Mouse (Mus musculus) layer of hippocampus, postnatal 36 days (tissue): ENCODE results near the gene Dnajb4. TPM values are rescaled to one million over a fixed set of nuclear protein-coding genes. Genes with fewer than 3 reads are reported as not detected.
A peak's percentile ranks its signal among the peaks of the same experiment; 100 is the strongest.
"Not testable (repeated sequence)": the region's sequence is repeated elsewhere in the genome, so short reads cannot be mapped to it uniquely, and the experiment has no call there.

Source experiments
- DNase-seq, 2 experiments: peaks; one replicate each; pipeline ENCODE4 v3.0.0; 2022
- total RNA-seq, 2 experiments: library from RNA; stranded (reverse); gene quantifications; 2 replicates each; pipeline ENCODE4 v1.2.3; 2021

Dnajb4 gene
- total RNA-seq, 2 experiments from 2014 or later, result 72.2 to 74.1 TPM

DNA sequence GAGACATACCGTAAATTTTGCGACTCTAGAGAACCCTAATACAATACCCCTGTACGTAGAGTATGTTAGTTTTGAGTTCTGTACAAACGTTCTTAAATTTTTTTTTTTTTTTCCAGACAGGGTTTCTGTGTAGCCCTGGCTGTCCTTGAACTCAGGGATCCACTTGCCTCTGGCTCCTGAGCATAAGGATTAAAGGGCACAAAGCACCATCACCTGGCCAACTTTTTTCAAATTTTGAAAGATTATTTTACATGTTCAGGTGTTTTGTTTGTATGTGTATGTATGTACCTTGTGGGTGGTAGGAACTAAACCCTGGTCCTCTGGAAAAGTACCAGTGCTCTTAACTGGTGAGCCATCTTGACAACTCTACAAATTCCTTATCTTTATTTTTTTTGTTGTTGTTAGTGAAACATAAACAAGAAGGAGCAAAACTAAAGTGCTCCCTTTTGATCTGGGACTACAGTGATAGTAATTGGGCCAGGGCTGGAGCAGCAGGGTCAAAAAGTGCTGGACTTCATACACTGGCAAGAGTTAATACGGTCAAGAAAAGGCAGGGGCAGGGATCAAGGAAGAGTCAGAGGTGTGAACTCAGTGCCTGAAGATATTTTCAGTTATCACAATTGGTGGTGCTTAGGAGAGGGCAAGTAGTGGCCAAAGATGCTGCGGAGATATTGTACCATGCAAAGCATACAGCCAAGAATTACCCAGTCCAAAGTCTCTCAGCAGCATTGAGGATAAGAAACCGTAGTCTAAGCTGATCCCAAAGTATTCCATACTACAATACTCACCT is 1.8 kb downstream of the Dnajb4 start:
- DNase-seq, result no peak

DNA sequence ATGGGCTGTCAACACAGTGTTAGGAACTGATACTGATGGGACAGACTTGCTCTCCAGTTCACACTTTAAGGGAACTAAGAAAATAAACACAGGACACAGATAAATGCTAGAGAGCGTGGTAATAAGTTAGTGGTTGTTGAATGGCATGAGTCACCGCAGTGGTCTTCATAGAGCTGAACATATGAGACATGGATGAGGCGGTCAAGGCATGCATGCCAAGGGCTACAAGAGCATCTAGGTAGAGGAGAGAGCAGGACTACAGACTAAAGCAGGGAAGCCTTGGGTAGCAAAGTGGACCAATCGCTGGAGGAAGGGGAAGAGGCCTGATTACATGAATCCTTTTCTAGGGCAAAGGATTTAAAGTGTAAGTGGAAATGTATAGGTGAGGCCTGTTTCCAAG is 2.9 kb downstream of the Dnajb4 start:
- no peak for DNase-seq

DNA sequence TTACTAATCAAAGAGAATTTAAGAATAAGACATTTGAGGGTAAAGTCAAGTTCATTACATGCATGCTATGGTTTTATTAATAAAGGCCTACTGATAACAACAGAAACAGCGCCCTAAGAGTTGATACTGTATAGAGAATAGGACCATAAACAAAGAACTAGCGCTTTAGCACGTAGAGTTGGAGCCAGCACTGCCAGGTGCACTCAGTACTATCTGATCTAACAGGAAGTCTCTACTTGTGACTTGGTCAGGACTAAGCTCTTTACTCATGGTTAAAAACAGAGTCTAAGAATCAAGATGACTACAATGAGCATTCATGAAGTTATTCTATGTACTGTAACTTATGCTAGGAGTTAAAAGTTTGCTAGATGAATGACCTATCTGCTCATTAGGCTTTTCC is 5.5 kb downstream of the Dnajb4 start:
- DNase-seq, result no peak

DNA sequence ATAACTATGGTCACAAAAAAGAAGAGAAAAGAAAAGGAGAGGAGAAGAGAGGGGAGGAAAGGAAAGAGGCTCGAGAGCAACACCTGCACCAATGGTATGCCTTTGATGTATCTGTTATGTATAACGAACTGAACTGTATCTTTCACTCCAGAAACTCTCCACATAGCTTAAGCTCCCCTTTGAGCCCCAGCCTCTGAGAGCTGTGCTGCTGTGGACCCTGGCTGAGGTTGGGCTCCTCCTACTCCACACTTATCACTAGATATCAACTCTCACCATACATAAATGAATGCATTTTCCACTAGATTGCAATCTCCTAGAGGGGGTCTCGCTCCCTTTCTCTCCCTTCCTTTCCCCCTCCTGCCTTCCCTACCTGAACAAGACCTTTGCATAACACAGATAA is 6.1 kb downstream of the Dnajb4 start:
- DNase-seq, result no peak

DNA sequence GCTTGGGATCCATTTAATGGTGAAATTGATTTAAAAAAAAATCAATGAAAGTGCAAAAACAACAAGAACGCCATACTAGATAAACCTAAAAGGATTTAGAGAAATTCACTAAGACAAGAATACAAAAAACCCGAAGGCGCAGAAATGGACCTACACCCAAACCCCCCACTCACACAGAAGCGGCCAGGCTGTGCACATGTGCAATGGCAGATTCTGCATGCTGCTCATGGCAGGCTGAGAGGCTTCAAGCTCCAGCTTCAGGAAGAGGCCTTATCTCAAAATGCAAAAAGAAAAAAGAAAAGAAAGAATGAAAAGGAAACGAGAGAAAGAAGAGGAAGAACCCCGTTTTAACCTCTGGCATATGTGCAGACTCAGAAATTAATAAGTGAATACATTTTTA is 6.7 kb downstream of the Dnajb4 start:
- no peak for DNase-seq

DNA sequence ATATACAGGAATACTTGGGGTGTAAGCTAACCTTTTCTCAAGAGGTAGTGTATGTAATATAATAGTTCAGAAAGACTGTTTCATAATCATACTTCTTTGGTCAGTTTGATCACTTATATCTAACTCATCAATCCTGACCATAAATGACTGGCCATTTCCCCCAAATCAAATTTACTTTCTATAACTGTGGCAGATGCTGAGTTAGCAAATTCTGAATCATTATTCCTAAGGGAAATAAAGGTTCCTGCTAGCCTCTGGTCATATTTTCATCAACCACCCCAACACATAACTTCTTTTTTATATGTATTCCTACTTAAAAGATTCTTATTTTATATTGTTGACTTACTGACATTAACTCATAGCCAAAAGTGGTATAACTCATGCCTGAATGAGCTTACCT is 7.2 kb downstream of the Dnajb4 start:
- DNase-seq, result no peak

DNA sequence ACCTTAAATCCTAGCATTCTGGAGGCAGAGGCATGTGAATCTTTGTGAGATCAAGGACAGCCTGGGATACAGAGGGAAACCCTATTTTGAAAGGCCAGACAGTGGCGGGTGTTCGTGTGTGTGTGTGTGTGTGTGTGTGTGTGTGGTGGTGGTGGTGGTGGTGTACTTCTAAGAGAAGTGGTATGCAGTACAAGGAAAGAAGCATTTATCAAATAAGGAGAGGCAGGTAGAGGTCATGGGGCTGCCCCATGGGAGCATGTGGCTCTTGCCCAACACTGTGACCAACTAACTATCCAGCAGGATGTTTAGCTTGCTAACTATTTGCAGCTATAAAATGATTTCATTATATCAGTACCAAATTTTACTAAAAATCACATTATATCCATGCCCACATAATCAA is 8.5 kb downstream of the Dnajb4 start:
- DNase-seq, result no peak

DNA sequence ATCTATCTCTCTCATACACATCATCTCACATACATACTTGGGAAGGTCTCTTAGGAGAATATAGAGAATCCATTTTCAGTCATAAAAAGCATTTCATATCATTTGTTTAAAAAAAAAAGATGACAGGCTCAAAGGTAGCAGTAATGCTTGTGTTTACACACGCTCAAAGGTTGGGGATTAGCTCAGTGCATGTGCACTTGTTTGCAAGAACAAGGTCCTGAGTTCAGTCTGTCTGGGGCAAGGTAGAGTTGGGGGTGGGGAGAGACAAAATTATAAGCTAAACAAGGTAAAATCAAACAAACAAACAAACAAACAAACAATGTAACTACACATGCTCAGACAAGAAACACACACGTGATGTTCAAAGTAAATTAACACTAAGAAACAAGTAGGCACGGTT is 8.9 kb downstream of the Dnajb4 start:
- no peak for DNase-seq

DNA sequence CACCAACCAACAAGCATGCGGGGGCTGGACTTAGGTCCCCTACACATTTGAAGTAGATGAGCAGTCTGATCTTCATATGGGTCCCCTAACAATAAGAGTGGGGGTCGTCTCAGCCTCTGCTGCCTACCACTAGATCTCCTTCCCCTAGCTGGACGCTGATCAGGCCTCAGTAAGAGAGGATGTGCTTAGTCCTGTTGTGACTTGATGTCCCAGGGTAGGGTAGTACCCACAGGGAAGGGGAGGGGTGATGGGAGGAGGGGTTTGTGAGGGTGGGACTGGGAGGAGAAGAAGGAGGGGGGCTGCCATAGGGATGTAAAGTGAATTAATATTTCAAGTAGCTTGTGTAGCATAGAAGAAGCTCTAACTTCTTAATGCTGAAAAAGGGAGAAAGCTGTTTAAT is 11.0 kb downstream of the Dnajb4 start:
- DNase-seq, result no peak

DNA sequence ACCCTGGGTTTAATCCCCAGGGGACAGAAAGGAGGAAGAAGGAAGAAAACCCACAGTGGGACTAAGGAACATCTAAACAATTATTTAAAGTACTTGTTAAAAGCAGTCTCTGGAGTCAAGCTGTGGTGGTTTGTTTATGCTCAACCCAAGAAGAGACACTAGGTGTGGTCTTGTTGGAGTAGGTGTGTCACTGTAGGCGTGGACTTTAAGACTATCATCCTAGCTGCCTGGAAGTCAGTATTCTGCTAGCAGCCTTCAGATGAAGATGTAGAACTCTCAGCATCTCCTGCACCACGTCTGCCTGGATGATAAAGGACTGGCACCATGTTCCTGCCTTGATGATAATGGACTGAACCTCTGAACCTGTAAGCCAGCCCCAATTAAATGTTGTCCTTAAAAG is 12.9 kb downstream of the Dnajb4 start:
- DNase-seq, result not testable (repeated sequence)

DNA sequence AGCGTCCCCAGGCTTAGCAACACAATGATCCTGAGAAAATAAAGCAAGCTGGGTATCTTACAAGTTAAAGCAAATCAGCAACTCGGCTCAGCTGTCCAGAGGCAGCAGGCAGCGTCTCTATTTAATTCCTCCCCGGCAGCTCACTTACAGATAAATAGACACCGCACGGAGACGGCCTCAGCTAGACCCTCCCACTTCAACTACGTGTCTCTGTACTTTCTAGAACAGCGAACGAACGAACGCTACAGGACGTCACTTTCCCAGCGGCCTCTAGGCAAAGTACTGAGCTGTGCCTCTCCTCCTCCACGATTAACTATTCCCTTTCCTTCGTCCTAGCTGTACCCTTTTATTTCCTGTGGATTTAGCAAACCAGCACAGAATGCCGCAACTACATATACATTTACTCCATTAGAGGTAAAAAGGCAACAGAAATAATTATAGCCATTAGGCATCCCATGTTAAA is 16.4 kb downstream of the Dnajb4 start:
- peak; percentile 85 to 86 for DNase-seq

DNA sequence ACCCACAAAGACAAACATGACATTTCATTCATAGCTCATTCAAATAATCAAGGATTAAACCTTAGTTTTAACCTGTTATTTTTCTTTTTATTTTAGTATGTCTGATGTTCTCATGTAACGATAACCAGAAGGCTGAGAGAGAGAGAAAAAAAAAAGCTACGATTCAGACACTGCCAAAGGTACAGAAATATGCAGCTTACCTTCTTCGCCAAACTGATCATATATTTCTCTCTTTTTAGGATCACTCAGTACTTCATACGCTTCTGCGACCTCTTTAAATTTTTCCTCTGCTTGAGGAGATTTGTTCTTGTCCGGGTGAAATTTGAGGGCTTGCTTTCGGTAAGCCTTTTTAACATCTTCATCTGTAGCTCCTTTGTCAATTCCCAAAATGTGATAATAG is 16.9 kb downstream of the Dnajb4 start:
- no peak for DNase-seq

DNA sequence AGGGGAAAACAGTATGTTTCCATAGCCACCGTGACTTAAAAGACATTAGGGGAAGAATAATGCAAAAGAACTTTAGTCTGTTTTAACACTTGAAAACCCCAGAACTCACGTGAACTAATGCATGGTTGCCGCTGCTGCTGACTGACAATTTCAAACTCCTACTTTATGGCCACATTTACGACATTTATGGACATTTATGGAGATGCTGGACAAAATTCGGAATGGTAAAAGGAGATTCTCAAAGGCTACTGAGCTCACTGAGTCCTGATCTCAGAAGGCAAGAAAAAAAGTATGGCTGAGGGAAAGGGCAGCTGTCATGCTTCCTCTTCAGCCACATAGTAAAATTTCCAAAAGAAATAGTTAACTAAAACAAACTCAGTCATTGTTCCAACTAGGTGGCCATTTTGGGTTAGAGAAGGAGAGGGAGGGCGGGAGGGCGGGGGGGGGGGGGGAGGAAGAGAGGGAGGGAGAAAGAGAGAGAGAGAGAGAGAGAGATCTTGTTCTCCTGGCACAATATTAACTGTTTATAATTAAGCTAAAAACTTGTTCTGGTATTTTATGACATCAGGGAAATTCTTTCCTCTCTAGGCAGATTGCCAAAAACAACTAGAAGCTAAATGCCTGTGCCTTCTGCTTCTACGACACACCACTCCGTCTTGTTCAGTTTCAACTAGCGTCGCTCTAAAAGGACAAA is 17.7 kb downstream of the Dnajb4 start:
- no peak for DNase-seq

DNA sequence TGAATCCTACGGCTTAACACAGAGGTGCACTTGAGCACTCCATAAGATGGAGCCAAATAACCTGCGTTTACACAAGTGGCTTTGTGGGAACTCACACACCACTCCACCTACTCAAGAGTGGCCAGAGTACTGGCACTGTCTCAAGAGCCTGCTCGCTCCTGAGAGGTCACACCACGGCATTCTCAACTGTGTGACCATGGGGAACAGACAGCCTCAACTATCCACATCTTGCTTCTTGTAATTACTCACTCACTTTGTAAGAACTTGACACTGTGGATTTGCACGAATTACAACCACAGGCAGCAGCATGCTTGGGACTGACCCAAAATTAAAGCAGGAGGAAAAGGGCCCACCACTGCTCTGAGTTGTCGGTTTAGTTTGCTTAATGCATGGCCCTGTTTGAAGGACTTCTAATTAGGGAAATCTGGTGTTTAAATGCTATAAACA is 18.3 kb downstream of the Dnajb4 start:
- DNase-seq, result no peak

DNA sequence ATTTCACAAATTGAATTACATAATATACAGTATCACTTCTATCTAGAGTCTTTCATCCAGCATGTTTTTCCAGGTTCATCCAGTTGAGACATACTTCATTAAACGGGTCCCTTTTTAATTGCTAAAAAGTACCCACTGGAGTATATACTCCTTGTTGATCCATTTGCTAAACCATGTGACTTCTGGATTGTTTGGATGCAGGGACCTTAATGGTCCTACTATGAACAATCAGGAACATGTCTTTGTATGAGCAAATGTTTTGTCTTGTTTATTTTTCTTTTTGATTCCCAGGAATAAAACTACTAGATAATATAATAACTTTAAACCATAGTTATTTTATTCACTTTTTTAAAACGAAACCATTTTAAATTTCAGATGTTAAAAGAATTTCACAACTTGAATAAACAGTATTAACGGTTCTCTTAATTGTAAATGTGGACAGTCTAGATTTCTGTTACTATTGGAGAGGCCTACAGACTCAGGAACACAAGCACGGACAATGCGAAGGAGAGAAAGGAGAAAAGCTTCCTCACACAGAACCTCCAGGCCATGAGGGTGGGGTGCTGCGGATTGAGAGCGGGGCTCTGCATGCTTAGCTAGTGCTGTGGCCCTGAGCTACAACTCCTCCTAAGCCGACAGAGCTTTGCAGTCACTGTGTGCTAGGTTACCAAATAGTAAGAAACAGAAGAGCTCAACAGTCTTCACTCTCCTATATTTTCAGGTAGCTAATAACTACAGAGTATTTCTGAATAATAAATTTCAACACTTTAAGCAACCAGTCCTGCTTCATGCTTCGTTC is 19.2 kb downstream of the Dnajb4 start:
- DNase-seq, result no peak

DNA sequence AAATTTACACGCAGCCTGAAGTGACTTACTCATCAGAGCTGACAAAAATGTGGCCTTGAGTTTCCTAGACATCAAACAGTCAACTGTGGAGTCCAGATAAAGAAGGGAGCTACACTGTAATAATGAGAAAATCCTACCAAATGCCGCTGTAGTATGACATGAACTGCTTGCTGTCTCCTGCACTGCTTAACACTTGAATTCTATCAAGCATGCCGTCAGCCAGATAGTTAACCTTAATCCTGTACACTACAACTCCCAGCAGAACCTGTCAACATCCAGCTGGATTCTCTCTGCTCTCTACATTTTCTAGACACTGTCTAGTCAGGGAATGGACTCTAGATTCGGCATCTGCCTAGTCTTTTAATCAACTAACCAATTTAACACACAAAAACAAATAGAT is 20.8 kb downstream of the Dnajb4 start:
- DNase-seq, result no peak

DNA sequence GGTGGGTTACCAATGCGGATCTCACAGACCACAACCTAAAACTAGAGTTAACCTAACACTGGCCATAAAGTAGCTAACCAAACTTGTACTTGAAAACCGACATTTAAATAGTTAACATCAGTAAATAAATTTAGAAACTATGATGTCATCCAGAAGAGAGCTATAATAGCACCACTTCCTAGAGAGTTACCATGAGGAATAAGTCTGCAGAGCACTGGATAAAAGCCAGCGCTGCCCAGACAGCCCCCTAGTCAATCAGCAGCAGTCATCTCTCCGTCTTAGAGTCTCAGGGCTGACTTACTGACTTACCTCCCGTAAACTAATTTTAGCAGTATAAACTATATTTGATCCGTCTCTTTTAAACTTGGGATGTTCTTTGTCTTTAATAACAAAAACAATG is 24.0 kb downstream of the Dnajb4 start:
- DNase-seq, result no peak

DNA sequence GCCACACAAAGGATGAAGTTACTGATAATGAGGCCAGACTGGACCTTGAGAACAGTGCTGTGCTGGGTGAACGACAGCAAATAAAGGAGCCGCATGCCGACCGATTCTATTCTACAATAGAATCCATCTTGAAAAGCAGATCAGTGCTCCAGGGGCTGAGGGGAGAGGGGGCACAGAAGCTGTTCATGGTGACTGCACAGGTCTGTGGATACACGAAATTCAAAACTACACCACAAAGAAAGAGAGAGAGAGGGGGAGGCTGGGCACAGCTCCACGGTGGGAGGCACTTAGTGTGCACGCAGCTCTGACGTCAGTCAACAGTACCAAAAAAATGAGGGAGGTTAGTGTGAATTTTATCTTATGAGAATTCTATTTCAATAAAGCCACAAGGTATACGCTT is 26.6 kb downstream of the Dnajb4 start:
- DNase-seq, result no peak

DNA sequence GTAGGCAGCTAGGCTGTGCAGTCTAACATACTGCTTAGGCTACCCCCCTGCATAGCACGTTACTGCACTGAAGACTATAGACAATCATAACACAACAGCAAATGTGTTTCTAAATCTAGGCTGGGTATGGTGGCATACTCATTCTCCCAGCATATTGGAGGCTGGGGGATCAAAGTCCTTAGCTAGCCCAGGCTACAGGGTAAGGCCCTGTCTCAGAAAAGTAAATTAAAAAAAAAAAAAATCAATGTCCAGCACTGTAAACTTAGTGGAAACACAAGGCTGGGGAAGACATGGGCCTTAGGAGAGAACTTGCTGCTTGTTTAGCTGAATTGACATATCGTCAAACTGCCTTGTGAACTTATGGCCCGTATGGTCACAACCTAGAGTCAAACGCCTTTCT is 29.5 kb downstream of the Dnajb4 start:
- DNase-seq, result no peak

DNA sequence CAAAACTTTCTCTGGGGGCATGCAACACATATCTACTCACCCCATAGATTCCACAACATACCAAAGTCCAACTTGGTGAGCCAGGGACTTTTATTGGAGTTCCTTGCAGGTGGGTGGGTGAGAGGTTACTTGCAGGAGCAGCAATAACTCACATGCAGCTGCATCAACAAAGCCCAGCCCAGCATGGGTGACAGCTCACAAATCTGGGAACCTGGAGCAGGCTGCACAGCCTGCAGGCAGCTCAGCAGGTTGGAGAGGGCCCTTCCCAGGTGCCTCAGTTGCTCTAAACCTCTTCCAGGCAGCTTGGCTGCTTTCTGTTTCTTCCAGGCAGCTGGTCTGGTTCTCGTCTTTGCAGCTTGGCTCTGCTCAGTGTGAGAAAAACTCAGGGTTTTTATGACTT is 30.8 kb downstream of the Dnajb4 start:
- no peak for DNase-seq

DNA sequence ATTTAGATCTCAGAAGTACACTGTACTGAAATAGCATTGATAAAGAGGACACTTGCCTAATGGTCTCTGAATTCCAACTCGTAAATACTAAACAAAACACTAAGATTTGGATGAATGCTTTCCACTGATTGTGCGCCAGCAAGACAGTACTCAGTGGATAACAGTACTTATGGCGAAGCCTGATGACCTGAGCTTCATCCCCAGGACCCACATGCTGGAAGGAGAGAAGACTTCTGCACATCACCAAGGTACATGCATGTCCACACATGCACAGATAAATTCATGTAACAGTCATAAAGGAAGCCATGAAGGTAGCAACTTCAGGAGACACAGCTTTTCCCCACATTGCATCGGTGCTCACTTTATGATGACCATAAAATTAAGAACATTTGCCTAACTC is 31.3 kb downstream of the Dnajb4 start:
- DNase-seq, result no peak

DNA sequence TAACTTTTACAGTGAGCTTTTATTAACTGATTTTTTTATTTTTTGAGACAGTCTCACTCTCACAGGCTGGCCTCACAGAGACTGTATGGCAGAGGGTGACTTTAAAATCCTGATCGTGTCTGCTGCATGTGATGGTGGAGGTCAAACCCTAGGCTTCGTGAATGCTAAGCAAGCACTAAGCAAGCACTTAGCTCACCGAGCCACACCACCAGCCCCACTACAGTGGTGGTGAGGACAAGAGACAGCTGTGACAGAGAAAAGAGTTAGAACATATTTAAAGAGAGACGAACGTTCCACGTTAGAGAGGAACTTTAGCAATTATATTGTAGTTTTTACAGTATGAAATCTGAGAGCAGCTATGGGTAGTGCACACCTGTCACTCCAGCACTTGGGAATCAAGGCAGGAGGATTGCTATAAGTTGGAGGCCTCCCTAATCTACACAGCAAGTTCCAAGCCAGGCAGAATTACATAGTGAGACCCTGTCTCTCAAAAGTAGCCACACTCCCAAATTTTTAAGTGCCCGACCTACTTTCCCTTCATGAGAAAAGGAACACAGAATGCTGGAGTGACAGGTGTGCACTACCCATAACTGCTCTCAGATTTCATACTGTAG is 37.7 kb downstream of the Dnajb4 start:
- DNase-seq, result no peak

DNA sequence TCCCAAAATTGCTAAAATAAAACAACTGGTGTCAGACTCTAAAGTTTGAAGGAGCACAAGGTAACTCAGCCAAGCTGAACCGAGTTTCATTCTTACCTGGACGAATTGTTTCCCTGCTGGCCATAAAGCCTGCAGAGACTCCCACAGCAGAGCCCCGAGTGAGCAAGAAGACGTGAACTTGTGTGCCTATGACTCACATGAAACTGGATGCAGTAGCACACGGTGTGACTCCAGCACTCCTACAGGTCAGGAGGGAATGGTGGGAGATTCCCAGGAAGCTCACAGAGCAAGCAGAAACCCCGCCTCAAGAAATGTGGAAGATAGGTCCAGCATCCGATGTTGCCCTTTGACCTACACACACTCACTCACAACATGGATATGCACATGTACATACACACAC is 38.2 kb downstream of the Dnajb4 start:
- DNase-seq, result no peak
